Mouse (Mus musculus): ENCODE results near the gene Ndrg4. TPM values are rescaled to one million over a fixed set of nuclear protein-coding genes. Genes with fewer than 3 reads are reported as not detected.
"Not testable (repeated sequence)": the region's sequence is repeated elsewhere in the genome, so short reads cannot be mapped to it uniquely, and the experiment has no call there.

The Ndrg4 gene
- polyA plus RNA-seq, 1 experiment from 2014 or later = 33.2 TPM

- no peak overlapping the region for H3K9ac ChIP-seq (ENCODE audit: low read length)
- WGBS = 56% methylated on average over 5 of the region's 5 CpGs
- no peak overlapping the region for H3K4me2 ChIP-seq (ENCODE audit: low read depth, low read length, severe bottlenecking)
- no peaks in the 10 kb centered on the region; the same call in 1 of the 2 replicates for H3K4me1 ChIP-seq (replicated peaks; ENCODE audit: control insufficient read depth, insufficient read depth, low read length)
- no peak overlapping the region for H3K27ac ChIP-seq (ENCODE audit: low read depth, low read length)
- no peak for DNase-seq (ENCODE audit: low spot score)
- H3K27me3 ChIP-seq (ENCODE audit: control insufficient read depth, insufficient read depth, low read length) = no peaks in the 10 kb centered on the region
- H3K4me3 ChIP-seq (ENCODE audit: low read depth, low read length) = no peak overlapping the region
- ATAC-seq (replicated peaks; ENCODE audit: low FRiP score) = no peak
- H3K36me3 ChIP-seq (ENCODE audit: control insufficient read depth, insufficient read depth, low read length) = no peaks in the 10 kb centered on the region
- no peaks in the 10 kb centered on the region for H3K9me3 ChIP-seq (ENCODE audit: control insufficient read depth, low read length)
Measured at GRCm38 (mm10) chr8:95656316-95657002, 20.3 kb upstream of the Ndrg4 start.

- Histone ChIP-seq H3K27me3 (ENCODE audit: control insufficient read depth, insufficient read depth, low read length) (no peaks in the 10 kb centered on the region), H3K27ac (ENCODE audit: low read depth, low read length) (no peak overlapping the region), H3K4me3 (ENCODE audit: low read depth, low read length) (no peak overlapping the region), H3K4me1 (replicated peaks; ENCODE audit: control insufficient read depth, insufficient read depth, low read length) (no peaks in the 10 kb centered on the region; the same call in 1 of the 2 replicates), H3K4me2 (ENCODE audit: low read depth, low read length, severe bottlenecking) (no peak overlapping the region), H3K9me3 (ENCODE audit: control insufficient read depth, low read length) (no peaks in the 10 kb centered on the region), H3K36me3 (ENCODE audit: control insufficient read depth, insufficient read depth, low read length) (no peaks in the 10 kb centered on the region), H3K9ac (ENCODE audit: low read length) (no peak overlapping the region)
- ATAC-seq (replicated peaks; ENCODE audit: low FRiP score) (no peak), DNase-seq (ENCODE audit: low spot score) (no peak)
- WGBS = 60% methylated on average over 2 of the region's 2 CpGs
Measured at GRCm38 (mm10) chr8:95657523-95657922, 19.3 kb upstream of the Ndrg4 start.

GRCm38 (mm10) chr8:95660334-95660882 lies 16.4 kb upstream of the Ndrg4 start:
- Histone ChIP-seq H3K27ac (ENCODE audit: low read depth, low read length) (no peak overlapping the region), H3K9me3 (ENCODE audit: control insufficient read depth, low read length) (no peaks in the 10 kb centered on the region), H3K4me3 (ENCODE audit: low read depth, low read length) (no peak overlapping the region), H3K9ac (ENCODE audit: low read length) (no peak overlapping the region), H3K4me1 (replicated peaks; ENCODE audit: control insufficient read depth, insufficient read depth, low read length) (no peaks in the 10 kb centered on the region; the same call in 1 of the 2 replicates), H3K4me2 (ENCODE audit: low read depth, low read length, severe bottlenecking) (no peak overlapping the region), H3K36me3 (ENCODE audit: control insufficient read depth, insufficient read depth, low read length) (no peaks in the 10 kb centered on the region), H3K27me3 (ENCODE audit: control insufficient read depth, insufficient read depth, low read length) (no peaks in the 10 kb centered on the region)
- WGBS = 75% methylated on average over 6 of the region's 6 CpGs
- ATAC-seq (replicated peaks; ENCODE audit: low FRiP score) = no peak
- DNase-seq (ENCODE audit: low spot score) = no peak

GRCm38 (mm10) chr8:95661085-95661484 lies 15.7 kb upstream of the Ndrg4 start:
- Histone ChIP-seq H3K4me3 (ENCODE audit: low read depth, low read length) (no peak overlapping the region), H3K4me1 (replicated peaks; ENCODE audit: control insufficient read depth, insufficient read depth, low read length) (no peaks in the 10 kb centered on the region; the same call in 1 of the 2 replicates), H3K9ac (ENCODE audit: low read length) (no peak overlapping the region), H3K9me3 (ENCODE audit: control insufficient read depth, low read length) (no peaks in the 10 kb centered on the region), H3K27me3 (ENCODE audit: control insufficient read depth, insufficient read depth, low read length) (no peaks in the 10 kb centered on the region), H3K4me2 (ENCODE audit: low read depth, low read length, severe bottlenecking) (no peak overlapping the region), H3K27ac (ENCODE audit: low read depth, low read length) (no peak overlapping the region), H3K36me3 (ENCODE audit: control insufficient read depth, insufficient read depth, low read length) (no peaks in the 10 kb centered on the region)
- WGBS = 77% methylated on average over 8 of the region's 8 CpGs
- DNase-seq (ENCODE audit: low spot score) (no peak), ATAC-seq (replicated peaks; ENCODE audit: low FRiP score) (no peak)

GRCm38 (mm10) chr8:95661575-95661974 lies 15.2 kb upstream of the Ndrg4 start:
- peak; percentile 42 for DNase-seq (ENCODE audit: low spot score)
- no peak overlapping the region for H3K27ac ChIP-seq (ENCODE audit: low read depth, low read length)
- H3K4me3 ChIP-seq (ENCODE audit: low read depth, low read length) = no peak overlapping the region
- 86% methylated on average over 6 of the region's 6 CpGs for WGBS
- no peak overlapping the region for H3K9ac ChIP-seq (ENCODE audit: low read length)
- H3K4me1 ChIP-seq (replicated peaks; ENCODE audit: control insufficient read depth, insufficient read depth, low read length) = no peaks in the 10 kb centered on the region; the same call in 1 of the 2 replicates
- H3K4me2 ChIP-seq (ENCODE audit: low read depth, low read length, severe bottlenecking) = no peak overlapping the region
- no peaks in the 10 kb centered on the region for H3K36me3 ChIP-seq (ENCODE audit: control insufficient read depth, insufficient read depth, low read length)
- H3K9me3 ChIP-seq (ENCODE audit: control insufficient read depth, low read length) = no peaks in the 10 kb centered on the region
- ATAC-seq (replicated peaks; ENCODE audit: low FRiP score) = no peak
- H3K27me3 ChIP-seq (ENCODE audit: control insufficient read depth, insufficient read depth, low read length) = no peaks in the 10 kb centered on the region

GRCm38 (mm10) chr8:95662885-95663598 lies 13.7 kb upstream of the Ndrg4 start:
- H3K9me3 ChIP-seq (ENCODE audit: control insufficient read depth, low read length) = no peaks in the 10 kb centered on the region
- H3K27me3 ChIP-seq (ENCODE audit: control insufficient read depth, insufficient read depth, low read length) = no peaks in the 10 kb centered on the region
- DNase-seq (ENCODE audit: low spot score) (peak; percentile 29), ATAC-seq (replicated peaks; ENCODE audit: low FRiP score) (no peak)
- 87% methylated on average over 7 of the region's 7 CpGs for WGBS
- no peak overlapping the region for H3K9ac ChIP-seq (ENCODE audit: low read length)
- H3K36me3 ChIP-seq (ENCODE audit: control insufficient read depth, insufficient read depth, low read length) = no peaks in the 10 kb centered on the region
- H3K4me3 ChIP-seq (ENCODE audit: low read depth, low read length) = no peak overlapping the region
- H3K4me1 ChIP-seq (replicated peaks; ENCODE audit: control insufficient read depth, insufficient read depth, low read length) = no peaks in the 10 kb centered on the region
- no peak overlapping the region for H3K27ac ChIP-seq (ENCODE audit: low read depth, low read length)
- no peak overlapping the region for H3K4me2 ChIP-seq (ENCODE audit: low read depth, low read length, severe bottlenecking)

- Histone ChIP-seq H3K9ac (ENCODE audit: low read length) (no peak overlapping the region), H3K36me3 (ENCODE audit: control insufficient read depth, insufficient read depth, low read length) (no peaks in the 10 kb centered on the region), H3K4me1 (replicated peaks; ENCODE audit: control insufficient read depth, insufficient read depth, low read length) (no peaks in the 10 kb centered on the region), H3K27ac (ENCODE audit: low read depth, low read length) (no peak overlapping the region), H3K4me2 (ENCODE audit: low read depth, low read length, severe bottlenecking) (no peak overlapping the region), H3K27me3 (ENCODE audit: control insufficient read depth, insufficient read depth, low read length) (no peaks in the 10 kb centered on the region), H3K9me3 (ENCODE audit: control insufficient read depth, low read length) (no peaks in the 10 kb centered on the region), H3K4me3 (ENCODE audit: low read depth, low read length) (no peak overlapping the region)
- DNase-seq (ENCODE audit: low spot score) (peak; percentile 35), ATAC-seq (replicated peaks; ENCODE audit: low FRiP score) (no peak)
- 72% methylated on average over 4 of the region's 4 CpGs for WGBS
Measured at GRCm38 (mm10) chr8:95663599-95663949, 13.2 kb upstream of the Ndrg4 start.

GRCm38 (mm10) chr8:95665813-95666452 lies 10.8 kb upstream of the Ndrg4 start:
- H3K27me3 ChIP-seq (ENCODE audit: control insufficient read depth, insufficient read depth, low read length); H3K4me1 ChIP-seq (replicated peaks; ENCODE audit: control insufficient read depth, insufficient read depth, low read length); DNase-seq (ENCODE audit: low spot score); H3K4me2 ChIP-seq (ENCODE audit: low read depth, low read length, severe bottlenecking); ATAC-seq (replicated peaks; ENCODE audit: low FRiP score); H3K36me3 ChIP-seq (ENCODE audit: control insufficient read depth, insufficient read depth, low read length); H3K27ac ChIP-seq (ENCODE audit: low read depth, low read length); H3K9ac ChIP-seq (ENCODE audit: low read length); H3K9me3 ChIP-seq (ENCODE audit: control insufficient read depth, low read length); H3K4me3 ChIP-seq (ENCODE audit: low read depth, low read length): not testable (repeated sequence)
- WGBS = 94% methylated on average over 11 of the region's 11 CpGs
